Mouse (Mus musculus) kidney, adult 11 months (tissue): ENCODE results near the gene Uap1.
A peak's percentile ranks its signal among the peaks of the same experiment; 100 is the strongest.
"Not testable (repeated sequence)": the region's sequence is repeated elsewhere in the genome, so short reads cannot be mapped to it uniquely, and the experiment has no call there.

ENCODE experiments used
- DNase-seq: peaks from one replicate; pipeline ENCODE4 v3.0.0; 2022

Uap1 gene

DNA sequence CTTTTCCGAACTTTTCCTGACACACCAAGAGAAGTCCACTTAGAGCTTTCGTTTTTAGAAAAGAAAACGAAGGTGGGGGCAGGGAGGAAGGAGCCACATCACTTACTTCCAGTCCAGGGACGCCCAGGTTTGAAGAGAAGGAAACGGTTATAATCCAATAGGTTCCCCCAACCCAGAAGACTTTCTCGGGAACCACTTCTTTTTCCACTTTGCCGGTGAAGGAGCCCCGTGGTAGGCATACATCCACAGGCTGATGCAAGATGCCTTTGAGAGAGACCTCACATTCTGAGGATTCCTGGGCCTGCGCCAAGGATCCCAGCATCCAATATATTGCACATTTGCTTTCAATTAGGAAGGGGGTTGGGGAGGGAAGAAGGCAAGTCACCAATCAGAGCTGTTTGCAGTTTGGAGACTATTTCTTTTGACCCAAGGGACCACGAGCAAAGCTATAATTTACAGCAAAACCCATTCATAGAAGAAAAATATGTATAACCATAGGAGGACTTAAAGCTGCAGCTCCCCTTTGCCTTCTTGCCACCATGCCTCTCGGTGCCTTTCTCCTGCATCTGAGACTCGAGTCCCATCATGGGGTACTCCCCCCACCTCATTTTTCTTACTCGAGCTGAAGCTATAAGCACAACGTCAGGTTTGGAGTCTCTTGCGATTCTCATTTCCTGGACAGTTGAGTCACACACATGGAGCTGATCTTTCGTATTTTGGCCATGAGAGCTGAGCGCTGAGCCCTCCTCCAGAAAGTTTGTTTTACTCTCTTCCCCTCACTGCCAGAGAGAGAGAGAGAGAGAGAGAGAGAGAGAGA is 64.0 kb downstream of the Uap1 start, which contains the start of gene Ddr2:
TSS of gene Ddr2 (minus strand) at position 247 of the 817 bp plus-strand sequence.
- peak; percentile 9 for DNase-seq

DNA sequence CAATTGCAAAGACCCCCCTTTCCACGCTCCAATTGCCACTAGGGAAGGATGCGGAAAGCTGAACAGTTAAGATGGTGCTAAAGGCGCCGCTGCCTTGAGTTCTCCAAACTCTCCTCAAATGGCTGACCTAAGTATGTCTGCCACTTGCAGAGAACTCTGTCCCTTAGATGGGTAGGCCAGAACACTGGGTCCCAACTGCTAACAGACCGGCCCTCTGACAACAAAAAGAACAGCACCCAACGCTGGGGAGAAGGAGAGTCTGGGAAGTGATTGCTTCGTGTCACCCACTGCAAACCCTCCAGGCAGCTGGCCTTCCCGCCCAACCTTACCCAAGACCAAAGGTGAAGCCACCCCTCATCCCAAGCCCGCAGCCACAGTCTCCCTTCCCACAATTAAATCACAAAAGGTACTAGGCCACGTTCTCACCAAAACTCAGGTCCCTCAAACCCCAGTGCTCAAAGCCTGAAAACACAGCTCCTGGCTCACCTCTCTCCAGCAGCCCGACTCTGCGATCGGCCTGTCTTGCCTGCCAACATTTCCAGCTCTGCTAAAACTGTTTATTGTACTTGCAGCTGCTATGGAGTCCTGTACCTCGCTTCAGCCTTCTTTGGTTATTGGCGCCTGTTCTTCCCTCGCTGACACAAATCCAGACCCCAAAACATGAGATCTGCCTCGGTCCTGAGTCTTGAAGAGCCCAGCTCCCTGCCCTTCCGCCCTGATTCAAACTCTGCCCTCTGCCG is 64.8 kb downstream of the Uap1 start:
- no peak for DNase-seq

DNA sequence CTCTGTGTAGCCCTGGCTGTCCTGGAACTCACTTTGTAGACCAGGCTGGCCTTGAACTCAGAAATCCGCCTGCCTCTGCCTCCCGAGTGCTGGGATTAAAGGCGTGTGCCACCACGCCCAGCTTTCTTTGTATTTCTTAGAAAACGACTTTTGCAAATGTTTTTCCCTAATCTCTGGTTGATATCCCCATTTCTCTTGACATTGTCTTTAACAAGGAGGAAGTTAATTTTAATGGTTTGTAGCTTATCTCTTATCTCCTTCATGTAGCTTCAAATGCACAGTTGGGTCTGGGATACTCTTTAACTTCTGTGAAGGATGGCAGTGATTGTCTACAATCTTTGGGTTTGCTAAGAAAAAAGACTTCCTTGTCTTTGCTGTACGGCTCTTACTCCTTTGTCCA is 71.9 kb downstream of the Uap1 start:
- DNase-seq = not testable (repeated sequence)
